Mouse (Mus musculus) E14TG2a.4 (cell line): Measurements from ENCODE around the gene Acot7.

Experiments used
- H3K27me3 ChIP-seq: 2 replicates; pipeline ENCODE4 v1.6.1; 2014; ENCODE audit warnings: low read length, control low read depth; ENCODE audit not compliant: insufficient read depth
- H3K36me3 ChIP-seq: 2 replicates; pipeline ENCODE4 v1.6.1; 2014; ENCODE audit warnings: low read length, control low read depth; ENCODE audit not compliant: insufficient read depth
- H3K4me1 ChIP-seq: replicated peaks from 2 replicates; pipeline ENCODE4 v1.6.1; 2014; ENCODE audit warnings: low read depth, low read length, control low read depth
- H3K4me3 ChIP-seq: replicated peaks from 2 replicates; pipeline ENCODE4 v1.5.1; 2014; ENCODE audit warnings: mild to moderate bottlenecking, low read length
- H3K9me3 ChIP-seq: 2 replicates; pipeline ENCODE4 v1.6.1; 2014; ENCODE audit warnings: low read length, control low read depth
- CTCF ChIP-seq: conservative IDR thresholded peaks from 2 replicates; pipeline ENCODE4 v1.5.1; 2014; ENCODE audit warnings: low read length
- NANOG ChIP-seq: IDR thresholded peaks from 2 replicates; pipeline ENCODE4 v1.6.1; 2014; ENCODE audit warnings: borderline replicate concordance, low read length, mixed read lengths
- POU5F1 ChIP-seq: IDR thresholded peaks from 2 replicates; pipeline ENCODE4 v1.6.1; 2014; ENCODE audit warnings: low read length, borderline replicate concordance

Acot7 gene

DNA sequence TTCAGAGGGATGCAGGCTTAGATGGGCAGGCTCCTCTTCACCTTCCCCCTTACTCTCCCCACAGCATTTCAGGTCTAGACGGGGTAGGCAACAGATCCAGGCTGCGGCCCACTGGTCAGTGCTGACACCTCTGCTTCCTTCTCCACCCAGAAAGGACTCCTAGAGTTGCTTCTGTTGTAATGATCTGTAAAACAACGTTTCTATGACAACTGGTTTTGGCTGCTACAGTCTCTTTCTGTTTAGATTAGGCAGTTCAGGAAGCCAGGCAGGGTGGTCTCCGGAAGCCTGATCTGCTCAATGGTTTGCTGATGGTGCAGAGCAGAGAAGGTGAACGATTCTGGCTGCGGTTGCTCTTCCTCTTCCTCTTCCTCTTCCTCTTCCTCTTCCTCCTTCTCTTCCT, 23.6 kb downstream of the Acot7 start:
- TF ChIP-seq NANOG (no peak), CTCF (no peak), POU5F1 (no peak)
- Histone ChIP-seq H3K36me3 (peaks cover 11% of the 10 kb centered on the region), H3K4me1 (peaks cover 67% of the 10 kb centered on the region), H3K4me3 (no peak overlapping the region), H3K9me3 (no peaks in the 10 kb centered on the region), H3K27me3 (no peaks in the 10 kb centered on the region)

DNA sequence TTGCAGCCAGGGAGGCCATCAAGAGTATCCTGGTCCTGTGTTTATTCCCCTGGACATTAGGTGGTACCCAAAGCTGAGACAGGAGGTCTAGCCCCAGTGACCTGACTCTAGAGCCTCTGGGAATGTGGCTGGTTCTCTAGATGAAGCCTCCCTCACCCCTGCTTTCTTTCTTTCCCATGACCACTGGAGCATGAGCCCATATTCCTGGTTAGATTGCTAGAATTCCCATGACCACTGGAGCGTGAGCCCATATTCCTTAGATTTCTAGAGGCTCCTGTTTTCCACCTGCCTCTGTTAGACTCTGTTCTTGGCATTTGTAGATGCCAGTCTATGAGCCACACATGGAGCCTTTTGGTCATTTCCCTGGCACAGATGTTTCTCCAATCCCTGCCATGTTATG, 24.5 kb downstream of the Acot7 start:
- Histone ChIP-seq H3K4me1 (peaks cover 57% of the 10 kb centered on the region), H3K4me3 (no peak overlapping the region), H3K27me3 (no peaks in the 10 kb centered on the region), H3K9me3 (no peaks in the 10 kb centered on the region), H3K36me3 (peaks cover 21% of the 10 kb centered on the region)
- no peak for TF ChIP-seq POU5F1
- no peak for TF ChIP-seq NANOG
- no peak for TF ChIP-seq CTCF

DNA sequence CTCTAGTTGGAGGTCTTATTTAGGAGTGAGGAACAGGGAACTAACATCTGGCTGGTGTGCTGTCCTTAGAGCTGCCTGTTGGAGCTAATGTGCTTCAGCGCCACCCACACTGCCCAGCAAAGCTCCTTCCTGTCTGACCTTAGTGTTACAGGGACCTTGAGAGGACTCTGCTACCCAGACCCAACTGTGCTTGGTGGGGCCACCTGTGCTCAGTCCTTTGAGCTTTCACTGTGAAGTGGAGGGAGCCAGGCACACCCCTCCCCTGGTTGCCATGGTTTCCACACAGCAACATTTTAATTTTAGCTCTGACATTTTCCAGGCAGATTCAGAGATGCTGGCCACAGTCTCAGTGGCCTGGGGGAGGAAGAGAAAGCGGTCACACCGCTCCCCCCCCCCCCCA, 25.0 kb downstream of the Acot7 start:
- Histone ChIP-seq H3K36me3 (peaks cover 21% of the 10 kb centered on the region), H3K4me3 (no peak overlapping the region)

DNA sequence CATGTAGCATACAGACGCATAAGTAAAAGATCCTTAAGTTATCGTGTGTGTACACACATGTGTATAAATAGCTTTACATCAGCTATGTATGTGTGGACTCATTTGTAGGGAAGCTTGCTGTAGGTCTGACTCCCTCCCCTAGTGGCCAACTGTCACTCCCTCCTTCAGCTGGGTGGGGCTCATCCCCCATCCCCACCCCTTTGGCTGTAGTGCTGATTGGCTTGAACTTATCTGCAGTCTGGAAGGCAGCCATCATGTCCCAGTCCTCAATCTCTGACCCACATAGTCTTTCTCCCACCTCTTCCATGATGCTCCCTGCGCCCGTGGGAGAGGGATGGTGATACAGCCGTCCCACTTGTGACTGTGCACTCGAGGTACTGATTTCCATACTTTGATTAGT, 26.7 kb downstream of the Acot7 start:
- Histone ChIP-seq H3K27me3 (no peaks in the 10 kb centered on the region), H3K9me3 (no peaks in the 10 kb centered on the region), H3K36me3 (peaks cover 25% of the 10 kb centered on the region), H3K4me1 (peaks cover 65% of the 10 kb centered on the region), H3K4me3 (no peak overlapping the region)
- TF ChIP-seq POU5F1 (no peak), NANOG (no peak), CTCF (no peak; the same call in 1 of the 2 replicates)

More for the DNA sequence above, 25.0 kb downstream of the Acot7 start:
- TF ChIP-seq POU5F1 = no peak
- TF ChIP-seq NANOG = no peak
- TF ChIP-seq CTCF = no peak
- Histone ChIP-seq H3K9me3 (no peaks in the 10 kb centered on the region), H3K4me1 (peaks cover 57% of the 10 kb centered on the region), H3K27me3 (no peaks in the 10 kb centered on the region)

DNA sequence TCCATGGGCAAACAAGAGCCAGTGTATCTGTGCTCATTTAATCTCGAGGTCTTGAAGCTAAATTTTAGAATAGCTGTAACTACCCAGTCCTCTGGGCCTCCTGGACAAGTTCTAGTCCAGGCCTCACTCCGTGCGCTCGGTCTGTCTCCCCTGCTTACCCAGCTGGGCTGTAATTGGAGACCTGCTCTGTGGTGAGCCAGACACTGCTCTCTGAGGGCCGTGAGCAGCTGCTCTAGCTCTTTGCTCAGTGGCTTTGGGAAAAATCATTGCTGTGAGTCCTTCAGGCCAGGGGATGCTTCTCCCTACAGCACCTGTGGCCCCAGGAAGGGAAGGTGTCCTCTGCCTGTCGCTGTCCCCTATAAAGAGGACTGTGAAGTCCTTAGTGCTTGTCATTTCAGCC, 28.3 kb downstream of the Acot7 start:
- H3K36me3 ChIP-seq = peaks cover 32% of the 10 kb centered on the region
- H3K27me3 ChIP-seq = no peaks in the 10 kb centered on the region
- H3K4me3 ChIP-seq = no peak overlapping the region
- H3K9me3 ChIP-seq = no peaks in the 10 kb centered on the region
- TF ChIP-seq POU5F1 = no peak
- peaks cover 53% of the 10 kb centered on the region for H3K4me1 ChIP-seq

DNA sequence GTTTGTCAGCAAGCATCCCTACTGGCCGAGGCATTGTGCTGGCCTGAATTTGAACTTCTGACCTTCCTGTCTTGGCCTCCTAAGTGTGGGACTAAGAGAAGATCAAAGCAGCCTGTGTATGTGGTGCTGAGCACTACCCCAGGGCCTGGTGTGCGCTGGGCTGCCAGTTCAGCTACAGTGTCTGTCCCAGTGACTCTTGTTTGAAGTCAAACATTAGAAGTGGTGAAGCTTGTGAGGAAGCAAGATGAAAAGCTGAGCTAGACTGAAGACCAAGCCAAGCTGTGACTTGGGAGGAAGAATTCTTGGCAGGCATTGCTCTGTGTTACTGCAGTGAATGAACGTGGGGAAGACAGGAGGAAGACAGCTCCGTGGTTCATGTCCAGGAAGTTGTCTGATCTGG, 31.7 kb downstream of the Acot7 start:
- H3K4me1 ChIP-seq = peaks cover 51% of the 10 kb centered on the region
- peaks cover 38% of the 10 kb centered on the region for H3K36me3 ChIP-seq
- H3K27me3 ChIP-seq = no peaks in the 10 kb centered on the region
- H3K9me3 ChIP-seq = no peaks in the 10 kb centered on the region
- H3K4me3 ChIP-seq = no peak overlapping the region
- no peak for TF ChIP-seq NANOG
- TF ChIP-seq POU5F1 = no peak
- no peak for TF ChIP-seq CTCF

DNA sequence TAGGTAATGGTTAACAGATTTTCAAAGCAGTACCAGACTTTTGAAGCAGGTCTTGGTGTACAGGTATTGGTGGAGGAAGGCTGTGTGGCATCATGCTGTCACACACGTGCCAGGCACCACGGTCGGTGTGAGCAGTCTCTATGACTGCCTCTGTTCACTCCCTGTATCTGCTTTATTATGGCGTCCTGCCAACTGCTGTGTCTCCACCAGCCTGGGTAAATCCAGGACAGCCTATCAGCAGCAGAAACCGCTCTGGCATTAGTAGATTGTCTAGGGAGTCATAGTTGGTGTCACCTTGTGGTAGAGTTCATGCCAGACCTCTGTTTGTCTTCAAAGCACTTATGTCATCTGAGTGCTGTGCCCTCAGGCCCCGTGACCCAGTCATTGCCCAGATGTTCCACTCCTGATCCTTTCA, 34.2 kb downstream of the Acot7 start:
- H3K4me3 ChIP-seq = no peak overlapping the region
- no peaks in the 10 kb centered on the region for H3K27me3 ChIP-seq
- no peaks in the 10 kb centered on the region for H3K9me3 ChIP-seq
- peaks cover 38% of the 10 kb centered on the region for H3K36me3 ChIP-seq
- TF ChIP-seq CTCF = no peak
- no peak for TF ChIP-seq POU5F1
- TF ChIP-seq NANOG = no peak
- peaks cover 46% of the 10 kb centered on the region for H3K4me1 ChIP-seq

DNA sequence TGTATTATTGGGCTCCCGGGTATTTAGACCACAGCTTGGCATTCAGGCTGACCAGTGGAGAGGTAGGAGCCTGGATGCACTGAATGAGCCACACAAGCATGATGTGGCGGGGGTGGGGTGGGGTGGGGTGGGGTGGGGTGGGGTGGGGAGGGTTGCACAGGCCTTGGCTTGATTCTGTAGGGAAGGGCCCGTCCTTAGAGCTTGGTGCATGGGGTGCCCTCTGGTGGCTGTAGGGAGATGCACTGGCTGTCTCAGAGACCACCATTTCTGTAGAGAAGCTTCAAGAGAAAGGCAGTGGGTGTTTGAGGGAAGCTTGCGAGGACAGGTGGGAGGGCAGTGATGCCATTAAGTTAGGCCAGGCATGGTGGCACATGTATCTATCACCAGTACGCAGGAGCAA, 34.6 kb downstream of the Acot7 start:
- no peaks in the 10 kb centered on the region for H3K9me3 ChIP-seq
- H3K4me1 ChIP-seq = peaks cover 46% of the 10 kb centered on the region
- peaks cover 38% of the 10 kb centered on the region for H3K36me3 ChIP-seq
- TF ChIP-seq NANOG = no peak
- TF ChIP-seq CTCF = peak; percentile 43
- TF ChIP-seq POU5F1 = no peak
- no peaks in the 10 kb centered on the region for H3K27me3 ChIP-seq
- no peak overlapping the region for H3K4me3 ChIP-seq

DNA sequence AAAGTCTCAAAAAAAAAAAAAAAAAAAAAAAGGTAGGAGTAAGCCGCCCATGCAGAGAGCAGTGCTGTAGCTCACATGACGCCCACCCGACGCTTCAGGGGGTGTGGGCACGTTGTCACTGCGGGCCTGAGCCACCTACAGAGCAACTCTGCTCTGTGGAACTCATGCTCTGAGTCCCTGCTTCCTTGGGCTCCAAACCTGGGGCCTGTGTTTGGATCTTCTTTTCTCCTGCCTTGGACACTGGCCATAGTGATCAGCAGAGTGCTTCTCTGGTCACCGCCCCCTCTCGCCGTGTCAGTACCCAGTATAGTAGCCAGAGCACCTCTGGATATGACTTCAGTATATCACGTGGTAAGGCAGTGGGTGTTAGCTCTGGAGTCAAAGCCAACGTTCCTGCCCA, 35.0 kb downstream of the Acot7 start:
- TF ChIP-seq CTCF = no peak
- TF ChIP-seq NANOG = no peak
- no peak for TF ChIP-seq POU5F1
- Histone ChIP-seq H3K4me3 (no peak overlapping the region), H3K9me3 (no peaks in the 10 kb centered on the region), H3K27me3 (no peaks in the 10 kb centered on the region), H3K4me1 (peaks cover 46% of the 10 kb centered on the region), H3K36me3 (peaks cover 42% of the 10 kb centered on the region)
